Mouse (Mus musculus) testis, postnatal 14 days (tissue): ENCODE data around the gene Abhd16b.

ENCODE experiments used
- DNase-seq: peaks from one replicate; pipeline ENCODE4 v3.0.0; 2021; ENCODE audit warnings: low spot score

Abhd16b gene

GRCm38 (mm10) chr2:181493156-181493927 lies at the start of gene Abhd16b:
Gene Abhd16b, plus strand, starts transcription at chr2:181493206.
- DNase-seq, result no peak

- DNase-seq, result no peak
These were observed 40.8 kb upstream of the Abhd16b start for GRCm38 (mm10) chr2:181452181-181452580.

GRCm38 (mm10) chr2:181453274-181453673 lies 39.7 kb upstream of the Abhd16b start:
- DNase-seq, result no peak

GRCm38 (mm10) chr2:181455899-181456298 lies 37.1 kb upstream of the Abhd16b start:
- DNase-seq, result no peak

GRCm38 (mm10) chr2:181457831-181458230 lies 35.2 kb upstream of the Abhd16b start:
- no peak for DNase-seq

GRCm38 (mm10) chr2:181458411-181459152 lies 34.4 kb upstream of the Abhd16b start:
- peak; percentile 53 for DNase-seq

- peak; percentile 88 for DNase-seq
These were observed 33.8 kb upstream of the Abhd16b start, which contains the start of gene Zbtb46 for GRCm38 (mm10) chr2:181459153-181459672. Gene Zbtb46, minus strand, starts transcription at chr2:181459426.

GRCm38 (mm10) chr2:181459673-181460621 lies 33.1 kb upstream of the Abhd16b start:
- DNase-seq, result peak; percentile 84

GRCm38 (mm10) chr2:181461536-181462100 lies 31.4 kb upstream of the Abhd16b start:
- no peak for DNase-seq

- DNase-seq, result no peak
These were observed 30.4 kb upstream of the Abhd16b start for GRCm38 (mm10) chr2:181462604-181463003.

GRCm38 (mm10) chr2:181463008-181463738 lies 29.8 kb upstream of the Abhd16b start:
- peak; percentile 71 for DNase-seq

GRCm38 (mm10) chr2:181465423-181465822 lies 27.6 kb upstream of the Abhd16b start:
- no peak for DNase-seq

- no peak for DNase-seq
These were observed 22.7 kb upstream of the Abhd16b start for GRCm38 (mm10) chr2:181470285-181470684.

GRCm38 (mm10) chr2:181471246-181471645 lies 21.8 kb upstream of the Abhd16b start:
- DNase-seq, result peak; percentile 36

GRCm38 (mm10) chr2:181472256-181472827 lies 20.7 kb upstream of the Abhd16b start:
- DNase-seq, result no peak

- no peak for DNase-seq
These were observed 9.9 kb upstream of the Abhd16b start for GRCm38 (mm10) chr2:181483120-181483519.

- DNase-seq, result no peak
These were observed 9.3 kb upstream of the Abhd16b start for GRCm38 (mm10) chr2:181483562-181484318.

GRCm38 (mm10) chr2:181484456-181485233 lies 8.4 kb upstream of the Abhd16b start:
- no peak for DNase-seq

GRCm38 (mm10) chr2:181485741-181486140 lies 7.3 kb upstream of the Abhd16b start:
- DNase-seq, result no peak
